Mouse (Mus musculus) kidney, adult 2 months (tissue): Measurements from ENCODE around the gene Ctr9. TPM values are rescaled to one million over a fixed set of nuclear protein-coding genes. Genes with fewer than 3 reads are reported as not detected.

ENCODE experiments used
- DNase-seq: peaks from one replicate; pipeline ENCODE4 v3.0.0; 2021
- H3K27ac ChIP-seq: fragments of 200-500 bp; 2 replicates; pipeline ENCODE4 v1.5.1; 2012; ENCODE audit warnings: low read depth, low read length, control low read depth, inconsistent platforms; ENCODE audit not compliant: insufficient read depth
- H3K27me3 ChIP-seq: fragments of 200-500 bp; replicated peaks from 2 replicates; pipeline ENCODE4 v1.6.1; 2012; ENCODE audit warnings: mild to moderate bottlenecking, moderate library complexity, low read length, inconsistent platforms; ENCODE audit not compliant: control insufficient read depth, insufficient read depth
- H3K36me3 ChIP-seq: fragments of 200-500 bp; 2 replicates; pipeline ENCODE4 v1.6.1; 2012; ENCODE audit warnings: mild to moderate bottlenecking, moderate library complexity, low read length, inconsistent platforms; ENCODE audit not compliant: control insufficient read depth, insufficient read depth
- H3K4me1 ChIP-seq: fragments of 200-500 bp; 2 replicates; pipeline ENCODE4 v1.6.1; 2011; ENCODE audit warnings: low read length; ENCODE audit not compliant: control insufficient read depth, insufficient read depth
- H3K4me3 ChIP-seq: fragments of 200-500 bp; 2 replicates; pipeline ENCODE4 v1.5.1; 2011; ENCODE audit warnings: mild to moderate bottlenecking, low read depth, low read length, control low read depth; ENCODE audit not compliant: insufficient read depth
- CTCF ChIP-seq: fragments of 200-500 bp; conservative IDR thresholded peaks from 2 replicates; pipeline ENCODE4 v1.5.1; 2011; ENCODE audit warnings: low read depth, mild to moderate bottlenecking, control low read depth, low read length, moderate library complexity, mixed read lengths; ENCODE audit not compliant: insufficient read depth, insufficient read length
- POLR2A ChIP-seq: fragments of 200-500 bp; IDR thresholded peaks from one replicate; pipeline ENCODE4 v1.6.1; 2011; ENCODE audit warnings: low read depth, low read length, control low read depth
- WGBS: fragments of 180-500 bp; shearing (Covaris S2); methylation state at CpG from one replicate; pipeline ENCODE4 v1.1.7; 2018; 5-methylcytosine and 5-hydroxymethylcytosine counted together
- polyA plus RNA-seq: library from polyadenylated mRNA; depleted of rRNA; stranded (reverse); fragments of >200 nt; gene quantifications from 2 replicates; pipeline ENCODE4 v1.2.3, GENCODE M21; 2012

The Ctr9 gene
- polyA plus RNA-seq, 1 experiment = 12.7 TPM

GRCm38 (mm10) chr7:111069439-111070166 lies 40.9 kb downstream of the Ctr9 start:
- 92% methylated on average over 7 of the region's 7 CpGs for WGBS
- Histone ChIP-seq H3K4me3 (no peak overlapping the region), H3K36me3 (peaks cover 52% of the 10 kb centered on the region), H3K4me1 (no peaks in the 10 kb centered on the region), H3K27me3 (no peaks in the 10 kb centered on the region), H3K27ac (no peak overlapping the region)
- no peak for DNase-seq
- TF ChIP-seq POLR2A (no peak), CTCF (no peak)

- no peak overlapping the region for H3K4me3 ChIP-seq
- H3K4me1 ChIP-seq = no peaks in the 10 kb centered on the region
- DNase-seq = no peak
- TF ChIP-seq CTCF = no peak
- TF ChIP-seq POLR2A = no peak
- H3K36me3 ChIP-seq = peaks cover 57% of the 10 kb centered on the region
- no peaks in the 10 kb centered on the region for H3K27me3 ChIP-seq
- 94% methylated on average over 2 of the region's 2 CpGs for WGBS
- H3K27ac ChIP-seq = no peak overlapping the region
These were observed 41.4 kb downstream of the Ctr9 start for GRCm38 (mm10) chr7:111070167-111070496.

GRCm38 (mm10) chr7:111072410-111072809 lies 43.7 kb downstream of the Ctr9 start:
- TF ChIP-seq CTCF = no peak
- TF ChIP-seq POLR2A = no peak
- H3K27ac ChIP-seq = no peak overlapping the region
- H3K4me3 ChIP-seq = no peak overlapping the region
- DNase-seq = no peak
- H3K27me3 ChIP-seq = no peaks in the 10 kb centered on the region
- WGBS = 90% methylated on average over 4 of the region's 4 CpGs
- H3K36me3 ChIP-seq = peaks cover 72% of the 10 kb centered on the region
- H3K4me1 ChIP-seq = no peaks in the 10 kb centered on the region

DNA sequence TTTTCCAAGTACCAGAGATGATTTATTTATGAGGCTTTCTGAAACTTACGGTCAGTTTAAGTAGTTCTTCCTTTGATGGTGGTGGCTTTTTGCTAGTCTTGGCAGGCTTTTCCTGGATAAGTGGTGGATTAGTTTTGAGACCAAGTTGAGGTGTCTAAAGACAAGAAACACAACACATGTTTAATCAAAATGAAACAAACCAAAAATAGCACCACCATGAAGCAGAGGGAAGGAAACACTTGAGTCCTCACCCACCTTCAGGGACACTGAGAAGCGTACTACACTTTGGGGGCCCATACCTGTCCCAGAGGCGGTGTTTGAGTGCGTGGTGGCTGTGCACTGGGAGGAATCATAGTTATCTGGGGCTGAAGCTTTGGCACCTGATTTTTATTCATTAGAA lies 46.5 kb downstream of the Ctr9 start:
- no peaks in the 10 kb centered on the region for H3K27me3 ChIP-seq
- DNase-seq = no peak
- peaks cover 71% of the 10 kb centered on the region for H3K36me3 ChIP-seq
- no peak overlapping the region for H3K4me3 ChIP-seq
- H3K4me1 ChIP-seq = no peaks in the 10 kb centered on the region
- WGBS = 79% methylated on average over 4 of the region's 4 CpGs
- no peak overlapping the region for H3K27ac ChIP-seq
- TF ChIP-seq CTCF = no peak
- no peak for TF ChIP-seq POLR2A

DNA sequence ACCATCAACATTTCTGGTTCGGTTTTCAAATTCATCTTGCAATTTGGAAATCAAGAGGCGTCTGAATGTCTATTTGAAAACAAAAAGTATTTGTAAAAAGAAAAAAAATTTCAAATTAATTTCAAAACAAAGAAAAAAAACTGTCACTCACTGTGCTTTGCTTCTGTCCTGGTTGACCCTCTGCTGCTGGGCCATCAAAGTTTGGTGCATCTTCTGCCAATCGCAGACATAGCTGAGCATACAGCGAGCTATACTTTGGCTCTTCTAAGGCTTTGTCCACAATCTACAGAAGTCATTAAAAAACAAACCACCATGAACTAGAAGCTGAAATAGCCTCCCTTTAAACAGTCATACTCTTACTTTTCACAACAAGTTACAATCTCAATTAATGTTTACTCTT lies 49.5 kb downstream of the Ctr9 start:
- no peaks in the 10 kb centered on the region for H3K27me3 ChIP-seq
- peaks cover 60% of the 10 kb centered on the region for H3K36me3 ChIP-seq
- H3K4me3 ChIP-seq = no peak overlapping the region
- 94% methylated on average over 4 of the region's 4 CpGs for WGBS
- no peak for DNase-seq
- TF ChIP-seq POLR2A (no peak), CTCF (no peak)
- no peak overlapping the region for H3K27ac ChIP-seq
- no peaks in the 10 kb centered on the region for H3K4me1 ChIP-seq

DNA sequence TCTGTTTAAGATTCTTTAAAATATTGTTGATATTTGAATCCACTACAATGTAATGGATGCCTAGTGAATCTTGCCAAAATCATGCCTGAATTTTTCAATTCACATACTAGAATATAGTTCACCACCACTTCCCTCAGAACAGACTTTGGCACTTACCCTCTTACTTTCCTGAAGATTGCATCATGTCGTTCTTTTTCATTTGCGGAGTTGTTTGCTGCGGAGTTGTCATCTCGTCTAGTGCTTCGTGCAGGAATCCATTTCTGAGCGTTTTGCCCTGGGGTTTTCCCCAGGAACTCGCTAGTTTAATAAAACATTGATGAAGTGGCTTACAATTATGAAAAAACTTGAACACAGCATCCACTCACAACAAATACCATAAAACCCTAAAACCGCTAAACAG lies 51.3 kb downstream of the Ctr9 start:
- no peak overlapping the region for H3K27ac ChIP-seq
- H3K4me1 ChIP-seq = no peaks in the 10 kb centered on the region
- no peak overlapping the region for H3K4me3 ChIP-seq
- no peak for DNase-seq
- no peaks in the 10 kb centered on the region for H3K27me3 ChIP-seq
- WGBS = 58% methylated on average over 8 of the region's 8 CpGs
- TF ChIP-seq CTCF (no peak), POLR2A (no peak)
- peaks cover 45% of the 10 kb centered on the region for H3K36me3 ChIP-seq

DNA sequence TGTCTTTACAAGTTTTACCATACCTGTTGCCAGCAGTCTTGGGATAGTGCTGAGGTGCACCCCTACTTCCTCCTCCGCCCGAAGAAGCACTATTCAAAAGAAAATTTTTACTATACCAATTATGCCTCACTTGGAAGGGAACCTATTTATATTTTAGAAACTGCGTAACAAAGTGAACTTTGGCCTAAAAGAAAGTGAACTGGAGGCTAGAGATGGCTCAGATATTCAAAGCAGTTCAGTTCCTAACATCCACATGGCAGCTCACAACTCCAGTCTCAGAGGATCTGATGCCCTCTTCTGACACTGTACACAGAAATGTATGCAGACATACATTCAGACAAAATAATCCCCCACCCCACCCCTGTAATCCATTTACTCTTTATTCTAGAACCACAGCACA lies 52.1 kb downstream of the Ctr9 start:
- WGBS = 43% methylated on average over 3 of the region's 3 CpGs
- peak overlapping the region; percentile 33; the same call in 1 of the 2 replicates for H3K27ac ChIP-seq
- DNase-seq = peak; percentile 38
- peaks cover 40% of the 10 kb centered on the region for H3K36me3 ChIP-seq
- peak overlapping the region; percentile 92 for H3K4me3 ChIP-seq
- no peak for TF ChIP-seq CTCF
- H3K4me1 ChIP-seq = no peaks in the 10 kb centered on the region
- H3K27me3 ChIP-seq = no peaks in the 10 kb centered on the region
